Mouse (Mus musculus): ENCODE data around the gene Hist2h3b.

- TF ChIP-seq CTCF (IDR thresholded peaks at IDR 0.05; ENCODE audit: control insufficient read depth, insufficient read depth, insufficient read length) (peak; percentile 85), FOSL1 (IDR thresholded peaks at IDR 0.05; ENCODE audit: insufficient read depth, low read length, poor library complexity, severe bottlenecking) (no peak)
These were observed 9.6 kb downstream of the Hist2h3b start for GRCm38 (mm10) chr3:96277800-96278624.
